Mouse (Mus musculus): Measurements from ENCODE around the gene Zfp146.

Zfp146 gene

GRCm38 (mm10) chr7:30193581-30194100 lies 24.1 kb upstream of the Zfp146 start:
- intact Hi-C loops (cut with DNase I) = no loop called here

GRCm38 (mm10) chr7:30193013-30193412 lies 23.5 kb upstream of the Zfp146 start:
- intact Hi-C loops (cut with DNase I) = no loop called here

- intact Hi-C loops (cut with DNase I) = no loop called here
Measured at GRCm38 (mm10) chr7:30192088-30192487, 22.5 kb upstream of the Zfp146 start.

GRCm38 (mm10) chr7:30189116-30189491 lies 19.6 kb upstream of the Zfp146 start:
- intact Hi-C loops (cut with DNase I) = no loop called here

- intact Hi-C loops (cut with DNase I) = no loop called here
Measured at GRCm38 (mm10) chr7:30188344-30189115, 19.0 kb upstream of the Zfp146 start.

- intact Hi-C loops (cut with DNase I) = loop anchor here (5.0 kb wide), 1 partner anchor 33 kb away; no protein-coding TSS in a partner anchor
Measured at GRCm38 (mm10) chr7:30184641-30185348, 15.2 kb upstream of the Zfp146 start.

- intact Hi-C loops (cut with DNase I) = loop anchor here (5.0 kb wide), 1 partner anchor 33 kb away; no protein-coding TSS in a partner anchor
Measured at GRCm38 (mm10) chr7:30183879-30184289, 14.3 kb upstream of the Zfp146 start, which contains the start of gene Cox7a1. Cox7a1 (plus strand) TSS chr7:30184144.

- intact Hi-C loops (cut with DNase I) = loop anchor here (5.0 kb wide), 1 partner anchor 34 kb away; no protein-coding TSS in a partner anchor
Measured at GRCm38 (mm10) chr7:30183189-30183588, 13.6 kb upstream of the Zfp146 start.

GRCm38 (mm10) chr7:30181929-30182328 lies 12.4 kb upstream of the Zfp146 start:
- intact Hi-C loops (cut with DNase I) = loop anchor here (2.0 to 5.0 kb wide), 2 partner anchors 23 to 35 kb away; no protein-coding TSS in a partner anchor

GRCm38 (mm10) chr7:30181308-30181707 lies 11.8 kb upstream of the Zfp146 start:
- intact Hi-C loops (cut with DNase I) = loop anchor here (2.0 to 5.0 kb wide), 2 partner anchors 23 to 36 kb away; no protein-coding TSS in a partner anchor

GRCm38 (mm10) chr7:30178256-30178655 lies 8.7 kb upstream of the Zfp146 start:
- intact Hi-C loops (cut with DNase I) = no loop called here

- intact Hi-C loops (cut with DNase I) = no loop called here
Measured at GRCm38 (mm10) chr7:30176474-30176873, 6.9 kb upstream of the Zfp146 start.

- intact Hi-C loops (cut with DNase I) = no loop called here
Measured at GRCm38 (mm10) chr7:30170283-30170951, 867 bp upstream of the Zfp146 start.

- intact Hi-C loops (cut with DNase I) = loop anchor here (5.0 to 10.0 kb wide), 2 partner anchors 72 to 214 kb away; partner anchors contain the start of gene Zfp74
Measured at GRCm38 (mm10) chr7:30168914-30169582, 502 bp downstream of the Zfp146 start.

- intact Hi-C loops (cut with DNase I) = loop anchor here (5.0 to 10.0 kb wide), 2 partner anchors 67 to 210 kb away; partner anchors contain the start of gene Zfp74
Measured at GRCm38 (mm10) chr7:30164745-30165144, 4.8 kb downstream of the Zfp146 start.

- intact Hi-C loops (cut with DNase I) = loop anchor here (10.0 kb wide), 1 partner anchor 208 kb away; the partner anchor contains the start of gene Zfp74
Measured at GRCm38 (mm10) chr7:30163113-30163512, 6.4 kb downstream of the Zfp146 start.

- intact Hi-C loops (cut with DNase I) = no loop called here
Measured at GRCm38 (mm10) chr7:30155507-30155906, 14.0 kb downstream of the Zfp146 start.

GRCm38 (mm10) chr7:30154040-30154439 lies 15.5 kb downstream of the Zfp146 start:
- intact Hi-C loops (cut with DNase I) = no loop called here

- intact Hi-C loops (cut with DNase I) = no loop called here
Measured at GRCm38 (mm10) chr7:30147011-30147410, 22.5 kb downstream of the Zfp146 start.

GRCm38 (mm10) chr7:30143555-30144209 lies 25.9 kb downstream of the Zfp146 start:
- intact Hi-C loops (cut with DNase I) = no loop called here
